Mouse (Mus musculus) MEL (cell line): ENCODE results near the gene Mapt. TPM values are rescaled to one million over a fixed set of nuclear protein-coding genes. Genes with fewer than 3 reads are reported as not detected.
A peak's percentile ranks its signal among the peaks of the same experiment; 100 is the strongest.

Experiments
- DNase-seq: peaks from one replicate; pipeline ENCODE4 v3.0.0; 2011; ENCODE audit warnings: low read depth, low spot score
- H3K27ac ChIP-seq: 2 replicates; pipeline ENCODE4 v1.5.1; 2012; ENCODE audit warnings: low read depth, mild to moderate bottlenecking, control low read depth, low read length, moderate library complexity; ENCODE audit not compliant: control insufficient read depth
- H3K27me3 ChIP-seq, 2 experiments: fragments of 150-350 bp in 1 of 2; sonication (generic) in 1 of 2; 2 replicates each; pipeline ENCODE4 v1.6.1; 2012; ENCODE audit warnings: low read length in 2 of 2, mild to moderate bottlenecking in 2 of 2, improper control_type of control experiment in 1 of 2, moderate library complexity in 1 of 2; ENCODE audit not compliant: insufficient read depth in 2 of 2, control insufficient read depth in 1 of 2
- H3K36me3 ChIP-seq, 2 experiments: 2 replicates each; pipeline ENCODE4 v1.6.1; 2012 to 2014; ENCODE audit warnings: low read length in 2 of 2, improper control_type of control experiment in 1 of 2, inconsistent platforms in 1 of 2, mild to moderate bottlenecking in 1 of 2; ENCODE audit not compliant: insufficient read depth in 2 of 2, control insufficient read depth in 1 of 2
- H3K4me1 ChIP-seq, 2 experiments: fragments of 150-350 bp in 1 of 2; sonication (generic) in 1 of 2; 2 replicates each; pipeline ENCODE4 v1.6.1; 2012; ENCODE audit warnings: low read length in 2 of 2, improper control_type of control experiment in 1 of 2, mild to moderate bottlenecking in 1 of 2; ENCODE audit not compliant: insufficient read depth in 2 of 2, control insufficient read depth in 1 of 2
- H3K4me3 ChIP-seq, 2 experiments: fragments of 150-350 bp in 1 of 2; sonication (generic) in 1 of 2; 2 replicates each; pipeline ENCODE4 v1.5.1; 2012; ENCODE audit warnings: low read depth in 2 of 2, low read length in 2 of 2, mild to moderate bottlenecking in 2 of 2, moderate library complexity in 2 of 2, control low read depth in 1 of 2, improper control_type of control experiment in 1 of 2; ENCODE audit not compliant: control insufficient read depth in 1 of 2, insufficient read depth in 1 of 2
- H3K79me2 ChIP-seq: 2 replicates; pipeline ENCODE4 v1.6.1; 2012; ENCODE audit warnings: mild to moderate bottlenecking, low read length, moderate library complexity; ENCODE audit not compliant: control insufficient read depth, poor library complexity, insufficient read depth
- H3K9ac ChIP-seq: 2 replicates; pipeline ENCODE4 v1.6.1; 2012; ENCODE audit warnings: low read depth, mild to moderate bottlenecking, control low read depth, low read length, moderate library complexity; ENCODE audit not compliant: control insufficient read depth, poor library complexity, severe bottlenecking
- H3K9me3 ChIP-seq: fragments of 150-350 bp; sonication (generic); replicated peaks from 2 replicates; pipeline ENCODE4 v1.6.1; 2012; ENCODE audit warnings: mild to moderate bottlenecking, low read length, improper control_type of control experiment, moderate library complexity; ENCODE audit not compliant: insufficient read depth
- BHLHE40 ChIP-seq: IDR thresholded peaks from 2 replicates; pipeline ENCODE4 v1.6.1; 2012; ENCODE audit warnings: low read depth, mild to moderate bottlenecking, inconsistent platforms, low read length, improper control_type of control experiment, borderline replicate concordance
- ELF1 ChIP-seq: IDR thresholded peaks from 2 replicates; pipeline ENCODE4 v1.6.1; 2014; ENCODE audit warnings: low read depth, mild to moderate bottlenecking, inconsistent platforms, low read length, improper control_type of control experiment, moderate library complexity
- GABPA ChIP-seq: IDR thresholded peaks from 2 replicates; pipeline ENCODE4 v1.6.1; 2012; ENCODE audit warnings: low read depth, mild to moderate bottlenecking, inconsistent platforms, low read length, improper control_type of control experiment, moderate library complexity
- GATA1 ChIP-seq: IDR thresholded peaks from 2 replicates; pipeline ENCODE4 v1.6.1; 2011; ENCODE audit warnings: low read depth, low read length, improper control_type of control experiment
- MAX ChIP-seq: IDR thresholded peaks from 2 replicates; pipeline ENCODE4 v1.6.1; 2011; ENCODE audit warnings: low read length, improper control_type of control experiment
- MAZ ChIP-seq: IDR thresholded peaks from 2 replicates; pipeline ENCODE4 v1.6.1; 2012; ENCODE audit warnings: low read depth, mild to moderate bottlenecking, inconsistent platforms, low read length, improper control_type of control experiment
- MYC ChIP-seq: IDR thresholded peaks from 2 replicates; pipeline ENCODE4 v1.6.1; 2011; ENCODE audit warnings: low read depth, mild to moderate bottlenecking, low read length, improper control_type of control experiment, moderate library complexity
- NELFE ChIP-seq: IDR thresholded peaks from 2 replicates; pipeline ENCODE4 v1.6.1; 2011; ENCODE audit warnings: low read depth, low read length, improper control_type of control experiment
- NRF1 ChIP-seq: IDR thresholded peaks from 2 replicates; pipeline ENCODE4 v1.6.1; 2014; ENCODE audit warnings: low read depth, mild to moderate bottlenecking, inconsistent platforms, low read length, improper control_type of control experiment, moderate library complexity; ENCODE audit not compliant: poor library complexity, insufficient read depth, severe bottlenecking
- POLR2A ChIP-seq, 2 experiments: IDR thresholded peaks; 2 replicates each; pipeline ENCODE4 v1.6.1; 2011 to 2012; ENCODE audit warnings: low read length in 2 of 2, mild to moderate bottlenecking in 2 of 2, control low read depth in 1 of 2, improper control_type of control experiment in 1 of 2, low read depth in 1 of 2, moderate library complexity in 1 of 2; ENCODE audit not compliant: control insufficient read depth in 1 of 2, insufficient read depth in 1 of 2, poor library complexity in 1 of 2
- POLR2AphosphoS2 ChIP-seq: IDR thresholded peaks from 2 replicates; pipeline ENCODE4 v1.6.1; 2011; ENCODE audit warnings: low read length, improper control_type of control experiment
- SIN3A ChIP-seq: IDR thresholded peaks from 2 replicates; pipeline ENCODE4 v1.6.1; 2012; ENCODE audit warnings: low read length, improper control_type of control experiment, inconsistent platforms
- SMC3 ChIP-seq: IDR thresholded peaks from 2 replicates; pipeline ENCODE4 v1.6.1; 2011; ENCODE audit warnings: low read depth, low read length, improper control_type of control experiment
- ZC3H11A ChIP-seq: IDR thresholded peaks from 2 replicates; pipeline ENCODE4 v1.6.1; 2012; ENCODE audit warnings: low read depth, mild to moderate bottlenecking, inconsistent platforms, low read length, improper control_type of control experiment
- ZKSCAN1 ChIP-seq: IDR thresholded peaks from 2 replicates; pipeline ENCODE4 v1.6.1; 2012; ENCODE audit warnings: low read depth, mild to moderate bottlenecking, inconsistent platforms, low read length, improper control_type of control experiment, moderate library complexity
- ZMIZ1 ChIP-seq: IDR thresholded peaks from 2 replicates; pipeline ENCODE4 v1.6.1; 2012; ENCODE audit warnings: low read depth, mild to moderate bottlenecking, inconsistent platforms, low read length, improper control_type of control experiment, moderate library complexity
- polyA plus RNA-seq, 2 experiments: library from polyadenylated mRNA; stranded (reverse) in 1 of 2; unstranded in 1 of 2; fragments of >175 nt in 1 of 2; fragments of >200 nt in 1 of 2; gene quantifications; 2 replicates each; pipeline versions ENCODE4 v1.2.1 to v1.2.4; 2012; ENCODE audit warnings: low replicate concordance in 2 of 2, low read depth in 1 of 2; ENCODE audit not compliant: insufficient read length in 2 of 2, insufficient read depth in 1 of 2, missing spikeins in 1 of 2
- total RNA-seq: library from RNA; depleted of rRNA; stranded (reverse); fragments of 300-350 nt; gene quantifications from 2 replicates; pipeline ENCODE4 v1.2.3, GENCODE M21; 2012

The Mapt gene
- total and polyA plus RNA-seq, 3 experiments, result 0.89 to 1.7 TPM; not detected in 1

DNA sequence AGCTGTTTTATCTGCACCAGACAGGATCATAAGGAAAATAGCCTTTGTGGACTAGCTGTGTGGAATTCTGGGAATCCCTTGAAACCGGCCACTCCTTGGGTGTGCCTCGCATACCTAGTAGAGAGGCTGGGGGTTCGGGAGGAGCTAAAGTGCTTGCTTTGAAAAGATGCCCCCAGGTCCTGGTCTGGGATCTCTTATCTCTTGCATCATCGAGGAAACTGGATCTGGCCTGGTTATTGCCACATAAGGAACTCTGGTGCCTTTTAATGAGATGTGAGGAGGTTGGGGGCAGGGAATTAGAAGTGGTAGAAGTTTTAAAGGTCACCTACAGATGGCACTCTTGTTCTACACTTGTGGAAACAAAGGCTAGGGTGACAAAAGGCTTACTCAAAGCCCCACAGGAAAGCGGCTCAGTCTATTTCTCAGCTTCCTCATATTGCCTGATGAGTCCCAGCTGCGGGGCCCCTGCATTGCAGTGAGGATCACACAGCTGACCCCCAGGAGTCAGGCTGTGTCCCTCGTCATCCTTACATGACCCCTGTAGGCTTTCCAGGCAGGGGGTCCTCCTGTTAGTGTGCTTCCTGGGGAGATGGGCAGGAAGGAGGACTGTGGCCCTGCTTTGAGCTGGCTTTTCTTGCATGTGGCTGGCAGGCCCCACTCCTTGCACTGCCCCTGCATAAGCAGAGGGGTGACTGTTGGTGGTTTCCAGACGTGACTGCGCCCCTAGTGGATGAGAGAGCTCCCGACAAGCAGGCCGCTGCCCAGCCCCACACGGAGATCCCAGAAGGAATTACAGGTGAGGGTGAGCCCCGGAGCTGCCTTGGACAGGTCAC, 58.2 kb downstream of the Mapt start (continued):
- TF ChIP-seq ZMIZ1, result 0 out of 2 replicates have a peak, but pooled peaks have one; percentile 56
- TF ChIP-seq POLR2A (IDR thresholded peaks at IDR 0.05; ENCODE audit: control insufficient read depth in 1 of 2, insufficient read depth in 1 of 2, low read depth in 1 of 2, low read length in 2 of 2, poor library complexity in 1 of 2), result peak; percentile 75 to 79; a peak in 3 of 4 replicates
- TF ChIP-seq SIN3A, result peak; percentile 79
- TF ChIP-seq MAX, result no peak
- no peak; the same call in none of the 2 replicates for TF ChIP-seq ELF1
- no peak for TF ChIP-seq POLR2AphosphoS2
- peak; percentile 41 for TF ChIP-seq NELFE
- peak; percentile 82 for TF ChIP-seq SMC3
- TF ChIP-seq ZC3H11A, result peak; percentile 88
- TF ChIP-seq GABPA, result no peak
- peak; percentile 38; the same call in 1 of the 2 replicates for TF ChIP-seq GATA1
- peak; percentile 53; the same call in 1 of the 2 replicates for TF ChIP-seq BHLHE40
- 0 out of 2 replicates have a peak, but pooled peaks have one; percentile 4 for TF ChIP-seq ZKSCAN1
- no peak for TF ChIP-seq NRF1

DNA sequence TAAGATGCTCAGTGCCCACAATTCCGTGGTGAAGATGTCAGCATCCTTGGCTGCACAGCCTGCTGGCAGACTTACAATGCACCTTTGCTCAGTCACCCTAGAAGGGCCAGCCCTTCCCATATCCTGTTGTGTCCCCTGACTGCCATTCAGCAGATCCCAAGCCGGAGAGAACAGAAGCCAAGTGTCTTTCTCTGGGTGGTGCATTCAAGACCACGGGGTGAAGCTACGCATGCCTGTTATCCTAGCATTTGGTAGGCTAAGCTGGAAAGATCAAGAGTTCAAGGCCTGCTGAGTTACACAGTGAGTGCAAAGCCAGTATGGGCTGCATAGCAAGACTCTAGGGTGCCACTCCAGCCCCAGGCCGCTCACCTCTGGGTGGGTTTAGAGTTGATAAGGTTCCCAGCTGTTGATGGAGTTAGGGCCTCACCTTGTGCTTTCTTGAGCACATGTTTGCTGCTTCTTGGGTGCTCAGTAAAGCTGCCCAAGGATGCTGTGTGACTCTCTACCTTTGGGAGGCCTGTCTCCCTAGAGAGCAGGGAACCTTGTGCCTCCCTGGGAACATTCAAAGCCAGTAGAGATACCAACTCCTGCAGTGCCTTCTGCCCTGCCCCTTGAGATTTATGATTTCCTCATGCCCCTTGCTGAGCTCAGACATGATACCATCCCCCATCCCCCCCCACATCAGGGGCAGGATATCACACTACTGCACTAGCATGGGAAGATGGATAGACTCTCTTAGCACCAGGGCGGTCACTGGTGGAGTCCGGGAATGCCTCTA, 61.4 kb downstream of the Mapt start:
- DNase-seq, result no peak
- Histone ChIP-seq H3K79me2 (no peaks in the 10 kb centered on the region), H3K36me3 (peaks cover 0 to 36% of the 10 kb centered on the region in 2 experiments; a peak in 2 of 4 replicates), H3K9me3 (no peaks in the 10 kb centered on the region), H3K4me3 (0 out of 4 replicates have a peak overlapping the region, but pooled peaks of 1 of the 2 experiments have one; percentile 13), H3K27me3 (no peaks in the 10 kb centered on the region), H3K4me1 (peaks cover 22 to 61% of the 10 kb centered on the region in 2 experiments), H3K9ac (peak overlapping the region; percentile 1), H3K27ac (peak overlapping the region; percentile 90)
- no peak for TF ChIP-seq GATA1
- 0 out of 2 replicates have a peak, but pooled peaks have one; percentile 53 for TF ChIP-seq MYC
- TF ChIP-seq MAX, result peak; percentile 80
- no peak for TF ChIP-seq MAZ
